Mouse (Mus musculus) megakaryocyte, adult 5-6 weeks (primary cell): ENCODE results near the gene Ephb1. TPM values are rescaled to one million over a fixed set of nuclear protein-coding genes. Genes with fewer than 3 reads are reported as not detected.

Source experiments
- ATAC-seq: 2 replicates; pipeline ENCODE4 v1.8.0; 2016; ENCODE audit warnings: mild to moderate bottlenecking, inconsistent platforms; ENCODE audit not compliant: poor library complexity, severe bottlenecking
- total RNA-seq, 2 experiments: library from RNA; stranded (forward) in 1 of 2; stranded (reverse) in 1 of 2; fragments of 153-499, 151-499 nt in 1 of 2; fragments of 221-1000, 200-1000 nt in 1 of 2; gene quantifications; 2 replicates each; pipeline versions ENCODE4 v1.2.3 to v1.2.4; 2015 to 2017

The Ephb1 gene
- total RNA-seq, 2 experiments from 2014 or later: not detected

- no peak for ATAC-seq
Measured at GRCm38 (mm10) chr9:102306645-102307415, 47.7 kb downstream of the Ephb1 start.

DNA sequence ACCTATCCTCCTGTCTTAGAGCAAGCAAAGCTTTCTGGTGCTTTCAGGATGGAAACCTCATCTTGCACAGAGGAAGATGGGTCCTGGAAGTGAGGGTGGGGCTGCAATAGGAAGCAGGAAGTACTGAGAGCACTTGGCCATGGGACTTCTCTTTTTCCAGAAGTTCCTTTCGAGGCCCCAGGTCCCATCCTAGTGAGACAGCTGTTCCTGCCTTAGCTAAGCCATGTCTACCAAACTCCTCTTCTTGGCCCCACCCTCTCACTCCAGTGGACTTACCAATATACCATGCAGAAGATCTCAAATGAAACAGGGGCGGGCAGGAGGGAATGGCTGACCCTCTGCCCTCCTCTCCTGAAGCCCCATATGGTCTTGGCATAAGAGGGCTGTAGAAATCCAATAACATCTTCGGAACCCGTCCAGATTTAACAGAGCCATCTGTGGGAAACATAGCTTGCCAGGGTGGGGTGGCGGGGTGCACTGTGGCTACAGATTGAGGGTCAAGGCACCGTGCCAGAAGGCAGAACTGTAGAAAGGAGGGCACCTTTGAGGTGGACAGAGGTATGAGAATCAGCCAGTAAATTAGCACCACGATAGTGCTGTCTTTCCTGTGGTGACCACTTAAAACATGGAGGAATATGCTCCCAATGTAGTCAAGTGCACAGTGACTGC is 48.9 kb downstream of the Ephb1 start:
- no peak for ATAC-seq

DNA sequence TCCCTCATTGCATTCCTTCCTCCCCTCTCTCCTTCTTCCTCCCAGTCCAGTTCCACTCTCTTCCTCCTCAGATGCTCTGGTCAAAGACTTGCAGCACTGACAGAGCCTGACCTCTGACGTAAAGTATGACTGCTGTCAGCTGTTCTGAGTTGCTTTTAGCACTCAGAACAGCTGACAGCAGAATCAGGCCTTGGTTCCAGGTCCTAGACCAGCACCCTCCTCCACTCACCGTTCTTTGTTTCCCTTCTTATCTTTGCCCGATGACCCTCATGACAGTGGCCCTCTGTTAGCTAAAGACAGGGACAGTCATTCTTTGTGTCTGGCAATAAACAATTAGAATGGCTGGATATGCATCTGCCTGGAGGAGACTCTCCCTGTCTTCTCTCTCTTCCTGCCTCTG is 49.7 kb downstream of the Ephb1 start:
- ATAC-seq: no peak

- ATAC-seq: no peak
Measured at GRCm38 (mm10) chr9:102303882-102304281, 50.6 kb downstream of the Ephb1 start.

GRCm38 (mm10) chr9:102300985-102301384 is 53.5 kb downstream of the Ephb1 start:
- no peak for ATAC-seq

- no peak for ATAC-seq
Measured at GRCm38 (mm10) chr9:102298741-102299140, 55.8 kb downstream of the Ephb1 start.

- no peak for ATAC-seq
Measured at GRCm38 (mm10) chr9:102297986-102298385, 56.5 kb downstream of the Ephb1 start.

- no peak for ATAC-seq
Measured at GRCm38 (mm10) chr9:102297176-102297575, 57.3 kb downstream of the Ephb1 start.

DNA sequence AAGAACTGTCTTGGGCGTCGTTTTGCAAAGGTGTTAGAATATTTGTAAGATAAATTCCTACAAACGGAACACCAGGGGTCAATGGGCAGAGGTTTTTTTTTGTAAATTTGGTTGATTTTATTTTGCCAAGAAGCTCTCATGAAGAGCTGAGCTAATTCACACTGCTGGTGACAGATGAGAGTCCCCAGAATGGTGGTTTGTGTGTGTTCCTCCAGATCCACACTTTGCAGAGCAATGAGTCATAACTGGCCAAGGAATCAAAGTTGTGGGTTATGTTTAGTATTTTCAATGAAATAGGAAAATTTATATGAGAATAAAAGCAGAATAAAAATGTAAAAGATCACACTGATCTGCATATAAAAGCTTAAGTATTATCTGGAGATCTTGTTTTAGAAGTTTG is 60.9 kb downstream of the Ephb1 start:
- ATAC-seq: no peak

- no peak for ATAC-seq
Measured at GRCm38 (mm10) chr9:102291230-102291629, 63.3 kb downstream of the Ephb1 start.

GRCm38 (mm10) chr9:102288356-102288755 is 66.1 kb downstream of the Ephb1 start:
- ATAC-seq: no peak

DNA sequence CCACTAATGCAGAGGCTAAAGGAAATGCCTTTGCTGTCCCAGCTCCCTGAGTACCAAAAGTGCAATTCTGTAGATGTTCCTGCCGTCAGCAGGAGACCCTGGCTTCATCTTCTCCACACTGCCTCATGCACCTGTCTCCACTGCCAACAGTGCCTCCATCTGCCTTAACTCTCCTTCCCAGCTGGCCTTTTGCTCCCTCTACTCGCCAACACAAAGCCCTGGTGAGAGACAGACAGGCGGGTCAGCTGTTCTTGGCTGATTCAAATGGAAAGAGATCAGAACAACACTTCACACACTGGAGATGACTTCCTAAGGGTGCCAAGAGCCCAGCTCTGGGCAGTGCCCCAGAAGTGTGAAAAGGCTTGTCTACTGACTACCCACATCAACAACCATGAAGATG is 78.6 kb downstream of the Ephb1 start:
- ATAC-seq: no peak

GRCm38 (mm10) chr9:102274016-102274415 is 80.5 kb downstream of the Ephb1 start:
- ATAC-seq: no peak

DNA sequence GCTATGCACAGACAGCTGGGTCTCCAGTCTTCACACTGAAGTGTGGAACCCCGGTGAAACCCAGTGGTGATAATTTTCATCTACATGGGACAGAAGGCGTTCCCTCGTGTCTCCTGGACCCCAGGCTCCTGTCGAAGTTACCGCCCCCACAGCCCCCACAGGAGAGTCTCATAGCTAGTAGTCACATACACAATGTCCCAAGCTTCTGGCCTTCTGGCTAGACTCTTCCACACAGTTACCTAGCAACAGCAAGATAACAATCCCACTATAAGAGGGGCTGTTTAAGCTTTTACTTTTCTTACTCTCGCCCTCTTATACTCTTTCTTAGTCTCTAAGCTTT is 81.1 kb downstream of the Ephb1 start:
- no peak for ATAC-seq

DNA sequence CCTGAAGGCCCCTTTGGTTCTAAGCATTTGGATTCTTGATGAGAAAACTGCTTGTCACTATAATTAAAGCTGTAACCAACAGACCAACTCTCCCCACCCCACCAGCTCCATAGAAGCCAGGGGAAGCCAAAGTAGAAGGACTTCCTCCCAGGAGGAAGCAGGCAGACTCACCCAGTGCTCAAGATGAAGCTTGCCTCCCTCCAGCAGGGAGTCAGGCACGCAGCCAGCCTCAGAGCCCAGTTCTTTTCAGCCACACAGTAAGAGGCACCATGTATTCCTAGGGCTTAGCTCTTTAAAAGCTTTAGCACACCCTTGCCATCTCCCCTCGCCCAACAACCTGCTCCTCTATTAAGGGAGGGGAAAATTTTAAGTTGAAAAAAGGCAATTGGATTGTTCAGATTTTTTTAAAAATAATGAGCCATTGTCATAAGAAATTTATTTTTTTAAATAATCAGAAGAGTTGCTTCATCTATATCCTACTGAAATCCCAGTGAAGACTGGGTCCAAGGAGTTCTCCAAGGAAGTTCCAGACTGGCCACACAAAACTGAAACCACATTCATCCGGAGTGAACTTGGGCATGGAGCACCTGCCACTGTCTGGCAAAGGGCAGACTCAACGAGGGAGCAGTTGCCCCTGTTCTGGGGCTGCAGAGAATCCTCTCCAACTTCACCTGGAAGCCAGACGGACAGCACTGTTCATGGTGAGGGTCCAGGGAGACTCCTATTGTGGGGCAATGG is 81.6 kb downstream of the Ephb1 start:
- ATAC-seq: no peak

GRCm38 (mm10) chr9:102270496-102270895 is 84.0 kb downstream of the Ephb1 start:
- no peak for ATAC-seq

DNA sequence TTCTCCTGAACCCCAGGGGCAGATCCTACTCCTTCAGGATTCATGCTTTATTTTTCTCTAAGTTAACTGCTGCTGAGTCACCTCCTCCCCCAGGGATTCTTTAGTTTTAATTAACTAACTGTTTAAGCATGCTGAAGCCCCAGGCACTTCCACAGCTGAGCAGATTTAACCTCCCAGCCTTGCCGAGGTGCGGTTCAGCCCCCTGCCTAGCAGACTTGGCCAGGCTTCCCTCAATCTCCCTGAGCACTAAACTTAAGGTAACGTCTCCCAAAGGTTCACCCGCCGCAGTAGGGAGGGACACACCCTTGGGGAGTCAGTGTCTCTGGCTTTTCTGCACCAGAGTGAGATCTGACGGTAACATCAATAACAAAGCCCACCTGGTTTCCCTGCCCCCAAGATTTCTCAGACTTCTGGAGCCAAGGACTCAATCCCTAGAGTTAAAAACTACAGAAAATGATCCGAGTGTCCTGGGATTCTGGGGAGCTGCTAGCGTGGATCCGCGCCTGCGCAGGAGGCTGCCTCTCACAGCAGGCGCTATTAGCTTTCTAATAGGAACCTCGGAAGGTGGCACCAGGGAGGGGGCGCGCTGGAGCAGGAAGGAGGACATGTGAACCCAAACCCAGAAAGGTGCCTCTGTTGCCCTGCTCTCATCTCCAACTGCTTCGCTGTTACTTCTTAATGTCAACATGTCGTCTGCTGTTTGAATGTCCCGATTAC is 87.0 kb downstream of the Ephb1 start:
- ATAC-seq: no peak

GRCm38 (mm10) chr9:102263760-102264159 is 90.7 kb downstream of the Ephb1 start:
- no peak for ATAC-seq

DNA sequence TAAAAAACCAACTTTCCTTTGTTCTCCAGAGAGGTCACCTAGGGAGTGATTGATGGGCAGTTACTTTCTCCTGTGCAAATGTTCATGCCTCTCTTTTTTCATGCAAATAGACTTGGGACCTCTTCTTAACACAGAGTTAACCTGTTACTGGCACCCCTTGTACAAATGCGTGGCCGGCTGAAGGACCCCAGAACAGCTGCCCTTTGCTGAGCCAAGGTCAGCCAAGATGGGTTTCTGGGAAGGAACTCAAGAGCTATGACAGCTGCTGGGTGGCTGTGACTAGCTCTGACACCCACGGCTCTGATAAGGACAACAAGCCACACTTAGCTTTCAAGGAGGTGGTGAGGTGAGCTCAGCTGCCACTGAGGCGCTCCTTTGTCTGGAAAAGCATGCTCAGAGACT is 92.4 kb downstream of the Ephb1 start:
- no peak for ATAC-seq

DNA sequence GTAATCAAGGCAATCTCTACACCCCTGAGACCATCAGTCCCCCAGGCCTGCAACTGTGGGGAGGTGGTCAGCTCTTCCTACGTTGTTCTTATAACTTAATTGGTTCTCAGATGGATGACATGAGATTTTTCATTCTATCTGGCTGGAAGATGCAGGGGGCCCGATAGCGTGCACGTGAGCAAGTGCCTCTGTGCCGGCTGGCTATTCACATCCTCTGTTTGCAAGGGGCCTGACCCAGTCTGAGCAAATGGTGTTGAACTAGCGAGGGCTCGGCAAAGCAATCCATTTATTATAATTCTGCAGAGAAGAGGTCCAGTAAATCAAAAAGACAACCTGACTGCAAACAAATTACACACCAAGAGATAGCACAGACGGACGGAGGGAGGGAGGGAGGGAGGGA is 93.0 kb downstream of the Ephb1 start:
- ATAC-seq: no peak

DNA sequence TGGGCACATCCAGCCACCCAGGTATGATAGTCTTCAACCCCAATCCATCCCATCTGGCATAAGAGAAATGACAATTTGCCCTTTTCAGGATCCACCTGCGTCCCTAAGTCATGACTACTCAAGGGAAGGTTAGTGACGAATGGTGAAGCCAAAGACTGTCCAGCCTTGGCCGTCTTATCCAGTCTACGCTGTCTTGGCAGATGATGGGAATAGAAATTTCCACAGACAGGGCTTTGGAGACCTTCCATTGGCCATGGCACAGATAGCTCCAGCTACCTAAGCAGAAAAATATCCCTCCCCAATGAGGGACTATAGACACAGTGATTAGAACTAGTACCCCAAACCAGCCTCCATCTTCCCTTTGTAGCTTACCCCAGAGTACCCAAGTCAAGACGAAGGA is 98.1 kb downstream of the Ephb1 start:
- no peak for ATAC-seq
